Mouse (Mus musculus): ENCODE measurements around the gene Trim61.

Gene Trim61

DNA sequence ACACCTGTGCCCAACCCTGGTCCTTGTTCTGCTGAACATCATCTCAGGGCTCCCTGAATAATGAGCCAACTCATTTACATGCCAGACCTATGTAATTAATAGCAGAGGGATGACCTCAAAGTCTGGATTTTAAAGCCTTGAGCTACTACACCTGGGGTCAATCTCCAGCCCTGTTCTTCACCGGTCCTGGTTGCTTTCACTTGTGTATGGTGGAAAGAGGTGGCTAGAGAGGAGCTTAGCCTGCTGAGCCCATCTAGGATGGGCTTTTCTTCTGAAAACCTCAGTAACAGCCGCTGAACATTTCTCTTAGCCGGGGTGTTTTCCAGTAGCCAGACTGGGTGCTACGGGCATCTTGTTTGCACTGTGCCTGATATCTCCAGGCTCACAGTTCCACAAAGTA, 30.6 kb downstream of the Trim61 start, which contains the start of gene Trim75:
TSS of gene Trim75 (minus strand) at position 101 of the 400 bp plus-strand sequence.
- no peak for DNase-seq (ENCODE audit: low spot score in 2 of 2)

DNA sequence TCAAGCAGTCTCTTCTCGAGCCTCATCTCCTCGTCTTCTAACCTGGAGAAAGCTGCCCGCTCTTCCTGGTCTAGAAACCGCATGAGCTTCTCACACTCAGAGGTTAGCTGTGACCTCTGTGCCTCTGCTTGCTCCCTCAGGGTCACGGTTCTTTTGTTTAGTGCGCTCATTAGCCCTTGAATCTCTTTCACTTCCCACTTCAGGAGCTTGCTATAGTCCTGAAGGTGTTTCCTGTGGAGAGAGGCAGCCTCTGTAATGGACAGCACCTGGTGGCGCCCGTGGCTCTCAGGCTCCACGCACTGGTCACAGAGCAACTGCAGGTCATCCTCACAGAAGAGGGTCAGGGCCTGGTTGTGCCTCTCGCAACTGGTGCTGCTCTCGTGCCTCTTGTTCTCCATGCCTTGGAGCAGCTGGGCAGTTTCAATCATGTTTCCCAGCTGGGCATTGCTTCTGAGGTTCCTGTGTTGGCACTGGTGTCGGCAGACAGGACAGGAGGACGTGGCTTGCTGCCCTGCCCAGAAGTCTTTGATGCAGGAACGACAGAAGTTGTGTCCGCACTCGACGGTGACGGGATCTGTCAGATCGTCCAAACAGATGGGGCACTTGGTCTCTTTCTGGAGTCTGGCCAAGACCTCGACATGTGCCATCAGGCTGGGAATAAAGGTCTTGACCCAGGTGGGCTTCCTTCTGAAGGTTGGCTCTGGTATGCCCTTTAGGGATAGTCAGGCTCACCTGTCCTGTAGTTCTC, 35.0 kb downstream of the Trim61 start:
- no peak for DNase-seq (ENCODE audit: low spot score in 2 of 2)

Data from right cerebral cortex, postnatal 10 days (tissue).